Mouse (Mus musculus) erythroblast, embryonic 14.5 days (primary cell): ENCODE data around the gene Tmtc4.

Experiments used
- GATA1 ChIP-seq: IDR thresholded peaks from 2 replicates; pipeline ENCODE4 v1.6.1; 2012; ENCODE audit warnings: low read length, inconsistent platforms, mixed read lengths
- TAL1 ChIP-seq: IDR thresholded peaks from 3 replicates; pipeline ENCODE4 v1.6.1; 2012; ENCODE audit warnings: low read length, inconsistent platforms, mixed read lengths

DNA sequence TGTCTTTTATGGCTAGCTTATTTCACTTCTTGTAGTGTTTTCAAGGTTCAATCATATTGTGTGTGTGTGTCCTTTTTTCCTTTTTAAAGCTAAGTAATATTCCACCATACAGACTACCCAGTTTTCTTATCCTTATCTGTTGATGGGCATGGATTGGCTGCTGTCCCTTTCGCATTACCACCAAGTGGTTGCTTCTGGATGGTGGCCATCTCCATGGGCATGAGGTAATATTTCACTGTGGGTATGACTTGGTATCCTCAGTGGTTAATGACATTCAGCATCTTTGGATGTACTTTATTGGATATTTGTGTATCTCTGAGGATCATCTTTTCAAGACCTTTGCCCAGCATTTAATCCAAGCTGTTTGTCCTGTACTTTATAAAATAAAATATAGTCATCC, 87.7 kb downstream of the Tmtc4 start:
- TF ChIP-seq GATA1, result no peak
- no peak for TF ChIP-seq TAL1
